ENCODE assay signal across 18 mouse cellular contexts in genomic region chr8:87434592-87434991, GRCm38 (mm10). TPM values are rescaled to one million over a fixed set of nuclear protein-coding genes. Genes with fewer than 3 reads are reported as not detected.
"Had no signal": no experiment of that assay in that cellular context is flagged by ENCODE, and none has a peak within 500 bp of the region (broad histone marks: within the 10 kb centered on the region; RNA-seq: fewer than 3 reads in every experiment).

No protein-coding gene starts in this region.

- H3K27ac ChIP-seq: liver, embryonic 13.5 days; liver, embryonic 15.5 days; lung, embryonic 15.5 days; macrophage; midbrain, embryonic 10.5 days; midbrain, embryonic 12.5 days; midbrain, embryonic 15.5 days; stomach, embryonic 15.5 days; stomach, postnatal 0 days had no signal

- H3K4me2 ChIP-seq: liver, embryonic 13.5 days; liver, embryonic 15.5 days; lung, embryonic 15.5 days; midbrain, embryonic 12.5 days; midbrain, embryonic 15.5 days; stomach, embryonic 15.5 days had no signal

- H3K4me1 ChIP-seq: liver, embryonic 13.5 days; liver, embryonic 15.5 days; lung, embryonic 15.5 days; midbrain, embryonic 10.5 days; midbrain, embryonic 12.5 days; midbrain, embryonic 15.5 days; stomach, embryonic 15.5 days had no signal

- ATAC-seq: liver, postnatal 0 days; lung, postnatal 0 days; midbrain, embryonic 15.5 days had no signal

- H3K9me3 ChIP-seq: liver, embryonic 13.5 days; liver, embryonic 15.5 days; lung, embryonic 15.5 days; midbrain, embryonic 10.5 days; midbrain, embryonic 12.5 days; midbrain, embryonic 15.5 days; stomach, embryonic 15.5 days had no signal

- DNase-seq: liver, embryonic 13.5 days; liver, postnatal 0 days; lung, adult 2 months; lung, postnatal 14 days; lung, postnatal 36 days; right cerebral cortex, postnatal 14 days; thymus, adult 2 months; thymus, postnatal 25 days; thymus, postnatal 4 days had no signal

- H3K9ac ChIP-seq: liver, embryonic 13.5 days; liver, embryonic 15.5 days; liver, postnatal 0 days; lung, embryonic 15.5 days; midbrain, embryonic 12.5 days; midbrain, embryonic 15.5 days; stomach, embryonic 15.5 days had no signal

- H3K27me3 ChIP-seq: liver, embryonic 13.5 days; liver, embryonic 15.5 days; lung, embryonic 15.5 days; midbrain, embryonic 12.5 days; midbrain, embryonic 15.5 days; stomach, embryonic 15.5 days had no signal

- H3K36me3 ChIP-seq: liver, embryonic 13.5 days; liver, embryonic 15.5 days; lung, embryonic 15.5 days; midbrain, embryonic 10.5 days; midbrain, embryonic 12.5 days; midbrain, embryonic 15.5 days; stomach, embryonic 15.5 days had no signal

- H3K4me3 ChIP-seq: liver, embryonic 13.5 days; liver, embryonic 15.5 days; lung, embryonic 15.5 days; midbrain, embryonic 10.5 days; midbrain, embryonic 12.5 days; midbrain, embryonic 15.5 days; stomach, embryonic 15.5 days had no signal

RNA-seq across cellular contexts. Expression of gene Cbln1, which starts 37.8 kb away (rescaled TPM):
- polyA plus RNA-seq: liver, embryonic 15.5 days; liver, postnatal 0 days; lung, adult 2 months; lung, embryonic 15.5 days; lung, postnatal 0 days; macrophage had no signal
